Mouse (Mus musculus) neural tube, embryonic 11.5 days (tissue): ENCODE results near the gene Hoxb4. TPM values are rescaled to one million over a fixed set of nuclear protein-coding genes. Genes with fewer than 3 reads are reported as not detected.
A peak's percentile ranks its signal among the peaks of the same experiment; 100 is the strongest.

Experiments
- ATAC-seq: fragments of 200-750 bp; cut with Nextera tagmentation; 2 replicates; pipeline ENCODE4 v1.8.0; 2017; ENCODE audit warnings: moderate number of reproducible peaks, mild to moderate bottlenecking, moderate TSS enrichment, moderate library complexity; ENCODE audit not compliant: insufficient read depth, low FRiP score, low TSS enrichment
- DNase-seq: peaks from one replicate; pipeline ENCODE4 v3.0.0-alpha.2; 2015; ENCODE audit warnings: low spot score
- H3K27ac ChIP-seq: fragments of 300-500 bp; sonication (generic); 2 replicates; pipeline ENCODE4 v1.5.1; 2014; ENCODE audit warnings: low read depth, mild to moderate bottlenecking, low read length
- H3K27me3 ChIP-seq: fragments of 300-500 bp; sonication (generic); 2 replicates; pipeline ENCODE4 v1.6.1; 2014; ENCODE audit warnings: mild to moderate bottlenecking, low read length, mixed read lengths; ENCODE audit not compliant: control insufficient read depth, insufficient read depth
- H3K36me3 ChIP-seq: fragments of 300-500 bp; sonication (generic); 2 replicates; pipeline ENCODE4 v1.6.1; 2014; ENCODE audit warnings: mild to moderate bottlenecking, low read length, moderate library complexity, mixed read lengths; ENCODE audit not compliant: control insufficient read depth, insufficient read depth
- H3K4me1 ChIP-seq: fragments of 300-500 bp; sonication (generic); 2 replicates; pipeline ENCODE4 v1.6.1; 2014; ENCODE audit warnings: low read length, mixed read lengths; ENCODE audit not compliant: control insufficient read depth, insufficient read depth
- H3K4me2 ChIP-seq: fragments of 300-500 bp; sonication (generic); 2 replicates; pipeline ENCODE4 v1.6.1; 2014; ENCODE audit warnings: low read depth, mild to moderate bottlenecking, moderate library complexity
- H3K4me3 ChIP-seq: fragments of 300-500 bp; sonication (generic); 2 replicates; pipeline ENCODE4 v1.5.1; 2014; ENCODE audit warnings: low read depth, low read length
- H3K9ac ChIP-seq: fragments of 300-500 bp; sonication (generic); 2 replicates; pipeline ENCODE4 v1.6.1; 2014; ENCODE audit warnings: mild to moderate bottlenecking, low read length
- H3K9me3 ChIP-seq: fragments of 300-500 bp; sonication (generic); 2 replicates; pipeline ENCODE4 v1.6.1; 2016; ENCODE audit warnings: low read length; ENCODE audit not compliant: control insufficient read depth
- WGBS: fragments of 180-500 bp; shearing (Covaris S2); extraction: QIAGEN DNeasy Blood & Tissue Kit; methylation state at CpG from one replicate; pipeline ENCODE4 v1.1.7; 2014; 5-methylcytosine and 5-hydroxymethylcytosine counted together
- polyA plus RNA-seq: library from polyadenylated mRNA; unstranded; fragments of >200 nt; fragmentation: Nextera tagmentation; extraction: Ambion mirVana; gene quantifications from 2 replicates; pipeline ENCODE4 v1.2.1, GENCODE M21; 2014

Hoxb4 gene
- polyA plus RNA-seq, 1 experiment from 2014 or later, result 3.8 TPM

DNA sequence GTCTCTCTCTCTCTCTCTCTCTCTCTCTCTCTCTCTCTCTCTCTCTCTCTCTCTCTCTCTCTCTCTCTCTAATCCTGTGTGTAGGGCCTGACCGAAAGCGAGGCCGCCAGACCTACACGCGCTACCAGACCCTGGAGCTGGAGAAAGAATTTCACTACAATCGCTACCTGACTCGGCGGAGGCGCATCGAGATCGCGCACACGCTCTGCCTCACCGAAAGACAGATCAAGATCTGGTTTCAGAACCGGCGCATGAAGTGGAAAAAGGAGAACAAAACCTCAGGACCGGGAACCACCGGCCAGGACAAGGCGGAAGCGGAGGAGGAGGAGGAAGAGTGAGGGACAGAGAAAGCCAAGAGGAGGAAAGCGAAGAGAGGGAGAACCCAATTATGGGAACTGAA is 28.8 kb upstream of the Hoxb4 start:
- no peaks in the 10 kb centered on the region for H3K9me3 ChIP-seq
- peaks cover 18% of the 10 kb centered on the region for H3K4me1 ChIP-seq
- peak overlapping the region; percentile 100 for H3K4me2 ChIP-seq
- no peak for ATAC-seq
- no peaks in the 10 kb centered on the region for H3K27me3 ChIP-seq
- WGBS, result 9% methylated on average over 21 of the region's 21 CpGs
- H3K36me3 ChIP-seq, result no peaks in the 10 kb centered on the region
- peak overlapping the region; percentile 96 for H3K4me3 ChIP-seq
- peak overlapping the region; percentile 100 for H3K27ac ChIP-seq
- DNase-seq, result no peak
- H3K9ac ChIP-seq, result peak overlapping the region; percentile 100

DNA sequence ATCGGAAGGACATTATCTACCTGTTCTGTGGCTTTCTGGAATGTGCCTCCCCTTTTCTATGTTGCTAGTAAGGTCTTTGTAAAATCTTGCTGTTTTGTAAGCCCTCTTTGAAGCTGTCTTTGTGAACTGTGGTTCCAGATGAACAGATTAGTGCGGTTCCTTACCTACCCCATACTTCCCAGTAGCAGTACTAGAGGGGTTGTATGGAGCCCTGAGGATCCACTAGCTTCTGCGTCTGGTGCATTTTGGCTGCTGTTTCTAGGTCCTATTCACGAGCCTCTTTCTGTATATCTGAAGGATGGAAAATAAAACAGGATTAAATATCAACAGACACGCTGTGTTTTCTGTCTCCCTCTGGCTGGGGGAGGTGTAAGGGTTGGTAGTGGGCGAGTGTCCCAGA is 28.2 kb upstream of the Hoxb4 start:
- Histone ChIP-seq H3K27me3 (no peaks in the 10 kb centered on the region), H3K4me3 (peak overlapping the region; percentile 96), H3K4me2 (peak overlapping the region; percentile 100), H3K36me3 (no peaks in the 10 kb centered on the region), H3K4me1 (peaks cover 18% of the 10 kb centered on the region), H3K9me3 (no peaks in the 10 kb centered on the region), H3K9ac (peak overlapping the region; percentile 100), H3K27ac (peak overlapping the region; percentile 100)
- 21% methylated on average over 6 of the region's 6 CpGs for WGBS
- DNase-seq (no peak), ATAC-seq (no peak)

DNA sequence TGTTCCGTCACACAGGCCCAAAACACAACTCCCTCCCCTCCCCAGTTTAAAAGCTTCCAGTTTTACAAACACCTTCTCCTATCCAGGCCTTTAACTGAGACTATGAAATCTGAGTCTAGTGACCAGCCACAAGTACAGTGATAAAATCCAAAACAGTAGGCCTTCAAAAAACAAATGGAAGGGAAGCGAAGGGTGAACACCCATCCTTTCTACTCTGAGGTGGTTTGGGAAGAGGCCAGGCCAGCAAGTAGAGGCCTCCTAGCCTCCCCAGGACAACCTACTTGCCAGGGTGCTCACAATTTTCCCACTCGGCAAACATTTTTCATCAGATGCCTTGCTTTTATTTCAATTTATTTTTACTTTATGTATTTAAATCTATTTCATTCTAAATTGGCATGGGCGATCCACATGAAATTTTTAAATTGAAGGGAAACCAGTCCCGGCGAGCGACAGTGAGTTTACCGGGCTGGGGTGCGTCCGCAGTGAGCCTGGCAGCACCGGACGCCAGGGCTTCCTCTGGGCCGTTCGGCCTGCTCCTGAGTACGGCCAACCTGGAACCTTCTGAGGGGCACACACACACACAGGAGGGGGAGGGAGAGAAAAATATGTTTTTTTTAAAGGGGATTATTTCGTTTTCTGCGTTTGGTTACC is 27.2 kb upstream of the Hoxb4 start:
- DNase-seq (no peak), ATAC-seq (no peak)
- peak overlapping the region; percentile 100 for H3K9ac ChIP-seq
- H3K36me3 ChIP-seq, result no peaks in the 10 kb centered on the region
- H3K27me3 ChIP-seq, result no peaks in the 10 kb centered on the region
- H3K9me3 ChIP-seq, result no peaks in the 10 kb centered on the region
- H3K27ac ChIP-seq, result peak overlapping the region; percentile 100
- peak overlapping the region; percentile 100 for H3K4me2 ChIP-seq
- H3K4me3 ChIP-seq, result peak overlapping the region; percentile 96
- H3K4me1 ChIP-seq, result peaks cover 18% of the 10 kb centered on the region
- WGBS, result 8% methylated on average over 17 of the region's 17 CpGs

DNA sequence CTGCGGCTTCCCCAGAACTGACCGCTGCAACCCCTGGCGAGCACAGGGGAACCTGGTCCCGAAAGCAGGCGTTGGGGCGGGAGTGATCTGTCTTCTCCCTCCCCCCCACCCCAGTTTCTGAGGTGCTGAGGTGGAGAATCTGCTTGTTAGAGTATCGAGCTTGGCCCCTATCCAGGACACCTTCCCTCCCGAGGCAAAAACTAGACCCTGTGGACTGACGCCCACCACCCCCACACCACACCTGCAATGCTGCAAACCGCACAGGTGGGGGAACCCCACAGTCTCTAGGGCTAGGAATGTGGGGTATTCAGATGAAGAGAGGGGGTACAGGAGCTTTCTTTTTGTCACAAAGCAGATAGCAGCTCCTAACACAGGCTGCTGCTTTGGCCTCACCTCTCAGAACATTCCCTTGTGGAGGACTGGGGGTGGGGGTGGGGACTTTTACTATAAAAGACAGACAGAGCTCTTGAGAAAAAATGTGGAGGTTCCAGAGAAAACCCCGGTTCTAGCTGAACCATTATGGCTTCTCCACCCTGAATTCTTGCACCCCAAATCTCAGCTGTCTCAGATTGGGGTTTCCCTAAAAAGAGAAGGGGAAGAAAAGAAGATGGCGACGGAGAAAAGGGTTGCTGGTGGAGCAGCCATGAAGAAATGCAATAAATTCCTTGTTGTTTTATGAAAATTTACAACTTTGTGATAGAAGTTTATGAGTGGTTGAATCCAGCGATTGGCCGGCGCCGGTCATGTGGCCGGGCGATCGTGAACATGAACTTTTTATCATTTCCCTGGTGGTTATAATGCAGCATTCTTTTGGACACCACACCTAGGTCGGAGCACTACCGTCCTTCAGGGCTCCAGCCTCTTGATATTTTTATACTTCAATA is 26.1 kb upstream of the Hoxb4 start, which contains the start of gene Hoxb6:
Gene Hoxb6, plus strand, starts transcription at position 796 of the 884 bp plus-strand sequence.
- H3K9me3 ChIP-seq, result no peaks in the 10 kb centered on the region
- H3K9ac ChIP-seq, result peak within 1 kb of the TSS; percentile 100
- H3K4me2 ChIP-seq, result peak within 1 kb of the TSS; percentile 100
- ATAC-seq, result peak; percentile 45; the same call in 1 of the 2 replicates
- H3K36me3 ChIP-seq, result no peaks in the 10 kb centered on the region
- 2% methylated on average over 22 of the region's 22 CpGs for WGBS
- peaks cover 20% of the 10 kb centered on the region for H3K4me1 ChIP-seq
- H3K4me3 ChIP-seq, result peak within 1 kb of the TSS; percentile 96
- no peaks in the 10 kb centered on the region for H3K27me3 ChIP-seq
- no peak for DNase-seq
- peak within 1 kb of the TSS; percentile 100 for H3K27ac ChIP-seq

DNA sequence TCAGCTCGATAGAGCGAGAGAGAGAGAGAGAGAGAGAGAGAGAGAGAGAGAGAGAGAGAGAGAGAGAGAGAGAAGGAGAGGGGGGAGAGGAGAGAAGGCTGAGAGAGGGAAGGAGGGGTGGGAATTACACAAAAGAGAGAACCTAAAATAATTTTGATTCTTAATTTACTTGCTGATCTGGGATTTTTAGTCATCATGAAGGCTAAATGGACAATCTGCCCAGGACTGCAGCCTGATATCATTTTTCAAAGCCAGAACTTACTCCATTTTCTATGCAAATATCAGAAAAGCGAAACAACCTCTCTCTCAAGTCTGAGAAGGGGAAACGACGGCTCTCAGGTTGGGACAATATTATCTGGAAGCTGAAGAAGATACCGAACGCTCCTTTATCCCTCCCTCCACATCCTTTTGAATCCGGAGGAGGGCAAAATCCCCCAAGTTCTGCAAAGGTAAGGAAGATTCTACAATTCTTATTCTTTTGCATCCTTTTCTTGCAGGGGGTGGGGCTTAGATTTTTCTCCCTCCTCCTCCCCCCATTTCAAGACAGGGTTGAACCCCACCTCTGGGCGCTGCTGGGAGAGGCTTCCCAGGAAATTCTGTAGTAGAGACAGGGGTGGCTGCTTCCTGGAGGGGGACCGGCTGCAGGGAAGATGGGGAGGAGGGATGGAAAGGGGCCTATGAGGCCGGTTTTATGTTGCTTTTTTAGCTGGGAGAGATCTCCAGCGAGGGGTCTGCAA is 25.3 kb upstream of the Hoxb4 start:
- Histone ChIP-seq H3K4me1 (peaks cover 20% of the 10 kb centered on the region), H3K27me3 (no peaks in the 10 kb centered on the region), H3K36me3 (no peaks in the 10 kb centered on the region), H3K4me2 (peak overlapping the region; percentile 100), H3K4me3 (peak overlapping the region; percentile 96), H3K27ac (peak overlapping the region; percentile 100), H3K9ac (peak overlapping the region; percentile 100), H3K9me3 (no peaks in the 10 kb centered on the region)
- DNase-seq, result no peak
- WGBS, result 2% methylated on average over 12 of the region's 12 CpGs
- no peak for ATAC-seq

DNA sequence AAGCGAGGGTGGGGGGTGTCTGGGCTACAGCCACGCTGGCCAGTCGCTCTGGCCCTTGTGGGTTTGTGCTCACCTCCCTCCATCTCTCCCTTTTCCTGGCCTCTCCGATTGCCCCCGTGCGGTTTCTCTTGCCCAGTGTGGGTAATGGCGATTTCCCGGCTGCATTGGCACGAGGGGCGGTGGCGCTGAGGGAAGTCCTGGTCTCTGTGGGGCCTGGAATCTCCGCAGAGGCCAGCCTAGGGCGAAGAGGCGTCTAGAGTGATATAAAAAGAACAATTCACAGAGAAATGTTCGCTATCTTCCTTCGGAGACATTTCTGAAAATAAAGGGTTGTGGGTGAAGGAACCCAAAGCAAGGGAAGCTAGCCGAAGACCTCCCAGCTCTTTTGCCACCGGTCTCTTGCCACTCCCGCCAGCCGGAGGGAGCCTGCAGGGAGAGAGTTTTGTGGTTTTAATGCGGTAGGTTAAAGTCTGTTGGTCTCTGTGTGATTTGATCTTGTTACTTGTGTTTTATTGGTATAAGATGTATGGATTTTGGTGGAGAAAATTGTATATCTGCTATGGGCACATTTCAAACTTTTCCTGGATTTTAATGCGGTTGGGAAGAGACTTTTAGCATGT is 24.7 kb upstream of the Hoxb4 start:
- WGBS, result under 1% methylated on average over 22 of the region's 22 CpGs
- Histone ChIP-seq H3K9ac (peak overlapping the region; percentile 100), H3K4me2 (peak overlapping the region; percentile 100), H3K27me3 (no peaks in the 10 kb centered on the region), H3K27ac (peak overlapping the region; percentile 100), H3K36me3 (no peaks in the 10 kb centered on the region), H3K4me1 (peaks cover 18% of the 10 kb centered on the region), H3K9me3 (no peaks in the 10 kb centered on the region), H3K4me3 (peak overlapping the region; percentile 96)
- no peak for DNase-seq
- no peak for ATAC-seq

DNA sequence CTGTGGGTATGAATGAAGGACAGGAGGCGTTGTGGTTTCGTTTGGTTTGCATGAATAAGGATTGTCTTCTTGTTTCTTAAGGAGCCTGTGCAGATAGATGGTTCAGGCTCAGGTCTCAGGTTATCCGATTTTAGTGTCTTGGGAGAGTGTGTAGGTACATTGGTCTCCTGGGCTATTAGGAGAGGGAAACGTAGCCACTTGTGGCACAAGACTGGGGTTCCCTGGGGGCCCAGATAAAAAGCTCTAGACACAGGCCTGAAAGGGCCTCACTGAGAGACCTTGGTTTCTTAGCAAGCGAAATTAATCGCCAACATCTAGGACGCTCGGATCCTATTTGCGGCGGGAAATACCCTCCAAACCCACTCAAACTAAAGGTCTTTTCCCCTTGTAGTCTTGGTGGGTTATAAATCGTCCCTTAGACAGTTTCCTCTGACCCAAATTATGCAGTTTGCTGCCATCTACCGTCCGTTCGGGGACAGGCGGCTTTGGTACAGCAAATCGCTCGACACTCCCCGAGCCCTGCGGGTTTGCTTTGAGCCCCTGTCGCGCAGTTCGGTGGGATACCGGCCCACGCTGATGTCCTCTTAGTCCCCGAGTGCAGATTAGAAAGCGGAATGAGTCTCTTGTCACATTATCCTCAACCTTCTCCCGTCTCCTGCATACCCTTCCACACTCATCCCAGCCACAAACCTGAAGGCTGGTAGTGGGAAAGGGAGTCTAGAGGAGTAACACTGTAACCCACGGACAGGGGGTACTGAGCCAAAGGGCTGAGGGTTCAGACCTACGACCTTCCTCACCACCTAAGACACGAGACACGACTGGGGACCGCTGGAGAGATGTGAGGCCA is 23.6 kb upstream of the Hoxb4 start:
- Histone ChIP-seq H3K4me1 (peaks cover 13% of the 10 kb centered on the region), H3K9ac (peak overlapping the region; percentile 100), H3K36me3 (no peaks in the 10 kb centered on the region), H3K27ac (peak overlapping the region; percentile 100), H3K27me3 (no peaks in the 10 kb centered on the region), H3K4me2 (peak overlapping the region; percentile 100), H3K4me3 (peak overlapping the region; percentile 96), H3K9me3 (no peaks in the 10 kb centered on the region)
- whole genome bisulfite sequencing, result under 1% methylated on average over 32 of the region's 32 CpGs
- DNase-seq (peak; percentile 91), ATAC-seq (0 out of 2 replicates have a peak, but pooled peaks have one; percentile 11)
